Mouse (Mus musculus): ENCODE data around the gene Rasip1. TPM values are rescaled to one million over a fixed set of nuclear protein-coding genes. Genes with fewer than 3 reads are reported as not detected.

Gene Rasip1
- total RNA-seq (2015; ENCODE audit: low replicate concordance) (not detected in 2 replicates), total RNA-seq (2017; ENCODE audit: low replicate concordance) (not detected in 2 replicates)

DNA sequence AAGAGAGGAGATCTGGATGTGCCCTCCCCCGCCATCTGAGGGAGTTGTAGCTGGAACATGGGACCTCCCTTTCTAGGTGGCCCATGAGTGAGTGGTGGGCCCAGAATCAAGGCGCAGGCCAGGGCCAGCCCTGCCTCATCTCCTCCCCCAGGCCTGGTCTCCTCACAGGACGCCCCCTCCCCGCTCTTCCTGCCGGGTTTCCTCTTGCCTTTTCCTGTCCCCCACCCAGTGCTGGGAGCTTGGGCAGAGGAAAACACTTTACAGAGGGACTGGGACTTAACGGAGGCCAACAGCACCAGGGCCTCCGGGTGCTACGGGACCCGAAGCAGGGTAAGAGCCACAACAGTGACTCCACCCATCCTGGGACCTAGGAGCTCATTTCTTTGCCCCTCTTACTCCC, at the start of gene Rasip1:
Gene Rasip1 (plus strand): TSS at position 228 of the 400 bp plus-strand sequence.
- ATAC-seq (replicated peaks; ENCODE audit: low FRiP score, poor library complexity, severe bottlenecking): no peak

DNA sequence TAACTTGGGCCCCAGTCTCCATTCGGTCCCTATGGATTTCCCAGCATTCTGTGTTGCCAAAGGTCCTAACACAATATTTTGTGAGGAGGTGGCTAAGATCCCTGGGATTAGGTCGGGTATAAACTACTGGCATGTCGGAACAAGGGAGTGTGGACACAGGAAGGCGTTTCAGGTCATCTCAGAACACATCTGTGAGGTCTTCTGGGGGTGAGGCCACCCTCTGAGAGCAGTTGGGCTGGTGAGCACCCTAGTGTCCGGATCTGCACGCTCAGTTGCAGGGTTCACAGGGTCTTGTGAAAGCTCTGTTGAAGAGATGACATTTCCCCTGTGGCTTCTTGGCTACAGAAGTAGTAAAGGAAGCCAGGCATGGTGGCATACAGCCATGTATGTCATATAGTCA, 41.4 kb upstream of the Rasip1 start:
- no peak for ATAC-seq (replicated peaks; ENCODE audit: low FRiP score, poor library complexity, severe bottlenecking)

DNA sequence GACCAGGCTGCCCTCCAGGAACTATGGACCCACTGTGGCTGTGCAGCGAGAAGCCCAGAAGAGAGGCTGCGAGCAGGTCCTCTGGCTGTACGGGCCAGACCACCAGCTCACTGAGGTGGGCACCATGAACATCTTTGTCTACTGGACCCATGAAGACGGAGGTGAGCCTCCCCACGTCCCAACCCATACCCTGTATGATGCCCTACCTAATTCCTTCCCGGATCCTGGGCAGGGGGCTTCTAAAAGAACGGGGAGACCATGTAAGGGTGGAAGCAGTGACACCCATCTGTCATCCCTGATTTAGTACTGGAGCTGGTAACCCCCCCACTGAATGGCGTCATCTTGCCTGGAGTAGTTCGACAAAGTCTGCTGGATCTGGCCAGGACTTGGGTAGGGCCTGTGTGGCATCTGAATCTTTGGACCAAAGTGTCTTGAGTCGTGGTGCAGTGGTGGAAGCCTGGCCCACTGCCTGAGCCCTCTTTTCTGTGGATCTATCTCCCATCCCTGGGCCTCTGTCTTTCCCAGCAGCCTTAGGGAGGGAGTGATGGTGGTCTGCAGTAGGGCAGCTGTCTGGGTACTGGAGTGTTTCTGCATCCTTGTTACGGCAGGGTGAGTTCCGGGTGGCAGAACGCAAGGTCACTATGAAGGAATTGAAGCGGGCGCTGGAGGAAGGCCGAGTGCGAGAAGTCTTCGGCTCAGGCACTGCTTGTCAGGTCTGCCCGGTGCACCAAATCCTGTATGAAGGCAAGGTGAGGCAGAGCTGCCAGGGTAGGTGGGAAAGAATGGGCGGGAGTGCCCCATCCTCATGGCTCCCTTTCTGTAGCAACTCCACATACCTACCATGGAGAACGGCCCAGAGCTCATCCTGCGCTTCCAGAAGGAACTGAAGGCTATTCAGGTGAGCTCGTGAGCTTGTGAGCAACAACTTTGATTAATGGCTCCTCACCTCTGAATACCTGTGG, 39.4 kb upstream of the Rasip1 start:
- no peak for ATAC-seq (replicated peaks; ENCODE audit: low FRiP score, poor library complexity, severe bottlenecking)

- ATAC-seq (replicated peaks; ENCODE audit: low FRiP score, poor library complexity, severe bottlenecking): peak; percentile 87
These were observed 38.1 kb upstream of the Rasip1 start for GRCm38 (mm10) chr7:45589173-45589572.

DNA sequence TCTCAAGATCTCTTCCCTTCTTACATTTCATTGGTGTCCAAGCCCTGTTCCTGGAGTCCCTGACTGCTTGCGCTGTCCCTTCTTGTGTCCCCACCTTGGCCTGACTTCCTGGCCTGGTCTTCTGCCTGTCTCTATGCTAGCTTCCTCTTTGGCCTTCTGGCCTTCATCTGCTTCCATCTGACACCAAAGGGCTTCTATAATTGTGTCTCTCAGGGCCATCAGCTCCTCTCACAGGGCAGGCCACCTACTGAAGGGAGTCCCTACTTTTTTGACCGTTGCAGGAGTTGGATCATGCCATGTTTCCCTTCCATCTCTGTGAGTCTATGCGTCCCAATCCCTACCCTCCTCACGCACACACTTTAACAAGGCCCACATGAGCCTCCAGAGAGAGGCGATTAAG, 37.4 kb upstream of the Rasip1 start:
- no peak for ATAC-seq (replicated peaks; ENCODE audit: low FRiP score, poor library complexity, severe bottlenecking)

DNA sequence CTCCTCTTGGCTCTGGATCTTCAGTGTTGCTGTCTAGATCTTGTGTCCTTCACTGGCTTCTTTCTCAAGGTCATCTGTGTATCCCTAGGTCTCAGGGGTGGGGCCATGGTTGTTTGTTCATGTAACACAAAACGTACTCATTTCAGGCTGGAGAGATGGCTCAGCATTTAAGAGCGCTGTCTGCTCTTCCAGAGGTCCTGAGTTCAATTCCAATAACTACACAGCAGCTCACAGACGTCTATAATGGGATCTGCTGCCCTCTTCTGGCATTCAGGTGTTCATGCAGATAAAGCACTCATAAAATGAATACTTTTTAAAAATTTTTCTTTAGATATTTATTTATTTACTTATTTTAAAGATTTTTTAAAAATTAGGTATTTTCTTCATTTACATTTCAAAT, 36.4 kb upstream of the Rasip1 start:
- ATAC-seq (replicated peaks; ENCODE audit: low FRiP score, poor library complexity, severe bottlenecking): no peak

GRCm38 (mm10) chr7:45591880-45592279, 35.4 kb upstream of the Rasip1 start:
- ATAC-seq (replicated peaks; ENCODE audit: low FRiP score, poor library complexity, severe bottlenecking): no peak

GRCm38 (mm10) chr7:45593118-45593815, 34.0 kb upstream of the Rasip1 start:
- peak; percentile 51; the same call in 1 of the 2 replicates for ATAC-seq (replicated peaks; ENCODE audit: low FRiP score, poor library complexity, severe bottlenecking)

DNA sequence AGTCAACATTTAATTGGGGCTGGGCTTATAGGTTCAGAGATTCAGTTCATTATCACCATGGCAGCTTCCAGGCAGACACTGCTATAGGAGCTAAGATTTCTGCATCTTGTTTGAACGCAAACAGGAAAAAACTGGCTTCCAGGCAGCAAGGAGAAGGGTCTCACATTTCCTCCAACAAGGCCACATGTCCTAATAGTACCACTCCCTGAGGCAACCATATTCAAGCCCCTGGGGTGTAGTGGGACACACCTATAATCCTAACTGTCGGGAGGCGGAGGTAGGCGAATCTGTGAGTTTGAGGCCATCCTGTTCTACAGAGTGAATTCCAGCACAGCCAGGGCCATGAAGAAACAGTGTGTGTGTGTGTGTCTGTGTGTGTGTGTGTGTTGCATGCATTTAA, 32.1 kb upstream of the Rasip1 start:
- ATAC-seq (replicated peaks; ENCODE audit: low FRiP score, poor library complexity, severe bottlenecking): no peak

GRCm38 (mm10) chr7:45596107-45596506, 31.2 kb upstream of the Rasip1 start:
- ATAC-seq (replicated peaks; ENCODE audit: low FRiP score, poor library complexity, severe bottlenecking): no peak

GRCm38 (mm10) chr7:45597013-45597412, 30.3 kb upstream of the Rasip1 start:
- no peak for ATAC-seq (replicated peaks; ENCODE audit: low FRiP score, poor library complexity, severe bottlenecking)

DNA sequence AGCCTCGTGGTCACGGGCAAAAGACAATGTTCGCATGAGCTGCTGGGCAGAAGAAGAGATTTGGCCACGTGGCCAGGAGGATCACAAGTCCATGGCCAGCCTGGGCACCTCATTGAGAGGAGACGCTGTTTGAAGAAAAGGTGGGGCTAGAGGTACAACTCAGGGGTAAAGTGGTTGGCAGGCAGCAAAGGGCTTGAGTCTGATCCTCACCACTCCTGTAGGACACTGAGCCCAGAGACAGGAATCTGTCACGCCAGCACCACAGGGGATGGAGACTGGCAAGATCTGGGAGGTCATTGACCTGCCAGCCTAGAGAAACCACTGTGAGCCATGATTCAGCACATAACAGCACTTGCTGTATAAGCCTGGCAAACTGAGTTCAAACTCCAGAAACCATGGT, 29.8 kb upstream of the Rasip1 start:
- no peak for ATAC-seq (replicated peaks; ENCODE audit: low FRiP score, poor library complexity, severe bottlenecking)

DNA sequence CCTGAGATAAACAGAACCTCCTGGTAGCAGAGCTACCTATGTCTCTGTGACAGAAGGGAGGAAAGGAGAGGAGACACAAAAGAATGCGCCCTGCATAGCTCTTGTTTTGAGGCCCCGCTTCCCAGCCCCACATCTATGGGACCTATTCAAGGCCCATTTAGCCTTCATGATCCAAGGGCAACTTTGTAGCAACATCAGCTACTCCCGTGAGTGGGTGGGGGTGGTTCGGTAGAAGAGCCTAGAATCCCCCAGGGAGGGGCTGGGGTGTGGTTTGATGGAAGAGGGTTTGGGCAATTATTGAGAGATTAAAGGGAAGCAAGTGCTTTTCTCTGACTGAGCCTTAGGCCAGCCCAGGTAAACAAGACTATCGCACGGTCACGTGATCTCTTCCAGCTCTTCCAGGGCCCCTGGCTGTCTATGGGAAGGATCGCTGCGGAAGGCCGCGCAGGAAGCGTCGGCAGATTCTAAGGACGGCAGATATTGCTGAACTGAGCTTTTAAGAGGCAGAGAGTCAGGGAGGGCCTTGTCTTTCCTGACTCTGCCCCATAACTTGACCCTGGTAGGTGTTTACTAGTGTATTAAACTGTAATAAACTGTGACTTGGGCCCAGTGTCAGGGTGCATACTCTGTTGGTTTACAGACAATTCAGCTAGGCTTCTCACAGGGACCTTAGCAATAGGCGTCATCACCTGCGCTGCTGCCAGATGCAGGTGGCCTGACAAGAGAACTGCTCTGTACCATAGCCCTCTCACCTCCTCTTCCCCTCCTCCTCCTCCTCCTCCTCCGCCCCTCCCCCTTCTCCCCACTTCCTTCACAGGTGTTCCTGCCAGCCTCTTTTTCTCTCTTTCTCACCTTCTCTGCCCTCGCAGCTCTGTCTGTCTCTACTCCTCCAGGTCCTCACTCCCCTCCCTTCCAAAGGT, 28.1 kb upstream of the Rasip1 start:
- ATAC-seq (replicated peaks; ENCODE audit: low FRiP score, poor library complexity, severe bottlenecking): no peak

DNA sequence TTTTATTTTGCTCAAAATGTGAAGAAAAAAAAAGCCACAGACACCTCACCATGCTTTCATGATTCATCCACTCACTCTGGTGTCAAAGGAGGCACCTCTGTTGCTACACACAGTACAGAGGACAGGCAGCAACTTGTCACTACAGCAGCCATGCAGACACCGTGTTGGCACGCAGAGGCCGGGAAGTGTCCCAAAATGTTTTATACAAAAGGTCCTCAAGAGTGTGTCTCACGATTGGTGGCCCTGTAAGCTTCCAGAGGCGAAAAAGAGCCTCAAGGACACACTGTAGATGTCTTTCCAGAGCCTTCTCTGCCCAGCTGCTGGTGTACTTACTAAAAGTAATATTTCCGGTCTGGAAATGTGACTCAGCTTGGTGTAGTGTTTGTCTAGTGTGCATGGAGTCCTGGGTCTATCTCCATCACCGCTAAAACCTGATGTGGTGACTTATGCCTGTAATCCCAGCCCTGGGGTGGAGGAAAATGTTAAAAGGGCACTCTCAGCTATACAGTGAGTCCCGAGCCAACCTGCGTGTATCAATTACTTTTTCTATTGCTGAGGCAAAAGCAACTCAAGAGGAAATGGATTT, 21.5 kb upstream of the Rasip1 start:
- ATAC-seq (replicated peaks; ENCODE audit: low FRiP score, poor library complexity, severe bottlenecking): no peak

DNA sequence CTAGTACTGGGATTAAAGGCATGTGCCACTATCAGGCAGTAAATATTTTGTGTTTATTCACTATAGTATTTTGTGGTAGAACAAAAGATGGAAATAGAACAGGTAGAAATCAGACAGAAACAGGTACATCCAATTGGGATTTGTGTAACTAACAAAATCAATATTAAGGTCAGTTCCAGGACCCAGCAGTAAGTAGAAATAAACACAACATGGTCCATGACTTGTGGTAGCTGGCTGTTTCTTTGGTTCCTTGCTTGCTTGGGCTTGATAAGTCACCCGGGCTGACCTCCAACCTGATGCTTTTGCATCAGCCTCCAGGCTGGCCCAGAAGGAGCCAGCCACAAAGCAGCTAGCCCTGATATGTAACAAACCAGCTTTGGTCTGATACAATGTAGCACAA, 17.8 kb upstream of the Rasip1 start:
- no peak for ATAC-seq (replicated peaks; ENCODE audit: low FRiP score, poor library complexity, severe bottlenecking)

- no peak for ATAC-seq (replicated peaks; ENCODE audit: low FRiP score, poor library complexity, severe bottlenecking)
These were observed 11.0 kb upstream of the Rasip1 start for GRCm38 (mm10) chr7:45616277-45616676.

DNA sequence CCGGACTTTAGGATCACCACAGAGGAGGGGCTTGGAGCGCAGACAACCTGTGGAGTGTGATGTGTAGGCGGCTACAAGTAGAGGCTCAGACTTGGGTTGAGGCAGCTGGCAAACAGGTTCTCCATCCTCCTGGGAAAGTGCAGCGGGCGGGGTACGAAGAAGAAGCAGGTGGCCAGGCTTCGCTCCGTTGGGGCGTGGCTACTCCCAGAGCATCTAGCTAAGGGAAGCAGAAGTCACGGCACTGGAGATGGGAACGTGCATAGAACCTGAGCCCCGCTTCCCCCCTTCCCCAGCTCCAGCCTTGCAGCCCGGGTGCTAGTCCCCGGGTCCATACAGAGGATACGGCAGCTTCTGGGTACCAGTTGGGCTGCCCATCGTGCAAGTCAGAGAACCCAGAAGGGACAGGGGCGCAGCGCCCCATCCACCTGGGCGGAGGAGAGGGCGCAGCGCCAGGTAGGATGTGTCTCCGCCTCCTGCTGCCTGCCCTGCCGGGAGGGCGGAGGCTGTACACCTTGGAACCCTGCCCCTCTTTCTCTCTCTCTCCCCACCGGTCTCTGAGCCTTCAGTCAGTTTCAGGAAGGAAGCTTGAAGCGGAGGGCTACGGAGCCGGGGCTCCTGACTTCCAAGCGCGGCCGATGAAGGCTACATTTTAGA, 10.1 kb upstream of the Rasip1 start, which contains the start of gene Fut1:
Gene Fut1 (plus strand): TSS at position 248 of the 654 bp plus-strand sequence.
- ATAC-seq (replicated peaks; ENCODE audit: low FRiP score, poor library complexity, severe bottlenecking): no peak

DNA sequence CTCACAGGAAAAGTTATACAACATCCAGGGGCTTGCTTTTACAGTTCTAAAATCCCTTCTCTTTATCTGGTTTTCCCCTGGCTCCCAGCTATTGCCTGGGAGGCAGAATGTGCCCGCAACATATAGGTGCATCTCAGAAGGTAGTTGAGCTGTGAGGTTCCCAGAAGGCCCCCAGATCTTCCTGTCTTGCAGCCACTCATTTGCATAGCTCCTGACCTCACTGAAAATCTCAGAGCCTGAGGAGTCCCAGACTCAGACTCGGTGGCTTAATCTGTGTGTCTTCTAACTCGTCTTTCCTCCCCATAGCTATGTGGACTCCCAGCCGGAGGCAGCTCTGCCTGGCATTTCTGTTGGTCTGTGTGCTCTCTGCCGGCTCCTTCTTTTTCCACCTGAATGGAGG, 9.0 kb upstream of the Rasip1 start:
- no peak for ATAC-seq (replicated peaks; ENCODE audit: low FRiP score, poor library complexity, severe bottlenecking)

GRCm38 (mm10) chr7:45619592-45619991, 7.7 kb upstream of the Rasip1 start:
- no peak for ATAC-seq (replicated peaks; ENCODE audit: low FRiP score, poor library complexity, severe bottlenecking)
